Mouse (Mus musculus): ENCODE results near the gene Hk1.
A peak's percentile ranks its signal among the peaks of the same experiment; 100 is the strongest.

Gene Hk1

GRCm38 (mm10) chr10:62379808-62380207 lies at the start of gene Hk1:
Hk1 (minus strand) TSS chr10:62379908.
- DNase-seq (ENCODE audit: low spot score in 2 of 2), result no peak

- DNase-seq (ENCODE audit: low spot score in 2 of 2), result no peak
Observed at GRCm38 (mm10) chr10:62425081-62425871, 45.6 kb upstream of the Hk1 start.

- DNase-seq (ENCODE audit: low spot score in 2 of 2), result no peak
Observed at GRCm38 (mm10) chr10:62422255-62422654, 42.5 kb upstream of the Hk1 start, which contains the start of gene Hkdc1. Hkdc1 (minus strand) TSS chr10:62422491.

GRCm38 (mm10) chr10:62421127-62421526 lies 41.4 kb upstream of the Hk1 start:
- DNase-seq (ENCODE audit: low spot score in 2 of 2), result no peak

- DNase-seq (ENCODE audit: low spot score in 2 of 2), result no peak
Observed at GRCm38 (mm10) chr10:62420399-62420798, 40.7 kb upstream of the Hk1 start.

GRCm38 (mm10) chr10:62419422-62419821 lies 39.7 kb upstream of the Hk1 start:
- DNase-seq (ENCODE audit: low spot score in 2 of 2), result no peak

- DNase-seq (ENCODE audit: low spot score in 2 of 2), result no peak
Observed at GRCm38 (mm10) chr10:62418831-62419356, 39.2 kb upstream of the Hk1 start.

GRCm38 (mm10) chr10:62413606-62413982 lies 33.9 kb upstream of the Hk1 start:
- peak in 1 of 2 experiments; percentile 13 for DNase-seq (ENCODE audit: low spot score in 2 of 2)

GRCm38 (mm10) chr10:62412906-62413605 lies 33.3 kb upstream of the Hk1 start:
- peak; percentile 23 to 43 for DNase-seq (ENCODE audit: low spot score in 2 of 2)

GRCm38 (mm10) chr10:62411431-62412410 lies 32.0 kb upstream of the Hk1 start:
- DNase-seq (ENCODE audit: low spot score in 2 of 2), result no peak

GRCm38 (mm10) chr10:62410943-62411342 lies 31.2 kb upstream of the Hk1 start:
- peak; percentile 53 to 59 for DNase-seq (ENCODE audit: low spot score in 2 of 2)

GRCm38 (mm10) chr10:62404901-62405300 lies 25.2 kb upstream of the Hk1 start:
- no peak for DNase-seq (ENCODE audit: low spot score in 2 of 2)

- peak in 1 of 2 experiments; percentile 20 for DNase-seq (ENCODE audit: low spot score in 2 of 2)
Observed at GRCm38 (mm10) chr10:62401641-62402111, 22.0 kb upstream of the Hk1 start.

- DNase-seq (ENCODE audit: low spot score in 2 of 2), result no peak
Observed at GRCm38 (mm10) chr10:62383011-62383410, 3.3 kb upstream of the Hk1 start.

- DNase-seq (ENCODE audit: low spot score in 2 of 2), result no peak
Observed at GRCm38 (mm10) chr10:62380936-62381335, 1.2 kb upstream of the Hk1 start.

GRCm38 (mm10) chr10:62358827-62359226 lies 20.9 kb downstream of the Hk1 start:
- no peak for DNase-seq (ENCODE audit: low spot score in 2 of 2)

- no peak for DNase-seq (ENCODE audit: low spot score in 2 of 2)
Observed at GRCm38 (mm10) chr10:62356105-62356730, 23.5 kb downstream of the Hk1 start.

- DNase-seq (ENCODE audit: low spot score in 2 of 2), result no peak
Observed at GRCm38 (mm10) chr10:62345147-62345546, 34.6 kb downstream of the Hk1 start.

GRCm38 (mm10) chr10:62344004-62344752 lies 35.5 kb downstream of the Hk1 start:
- DNase-seq (ENCODE audit: low spot score in 2 of 2), result no peak

GRCm38 (mm10) chr10:62342512-62342911 lies 37.2 kb downstream of the Hk1 start:
- no peak for DNase-seq (ENCODE audit: low spot score in 2 of 2)

All from urinary bladder, postnatal 36 days (tissue).